Mouse (Mus musculus): ENCODE results near the gene Ctf1.

- TF ChIP-seq CHD2 (IDR thresholded peaks at IDR 0.05; ENCODE audit: low read depth, low read length) (no peak), HCFC1 (IDR thresholded peaks at IDR 0.05; ENCODE audit: borderline replicate concordance, insufficient read depth, low read length) (no peak), MAFK (IDR thresholded peaks at IDR 0.05; ENCODE audit: insufficient read depth, low read depth, low read length) (no peak), ZNF384 (IDR thresholded peaks at IDR 0.05; ENCODE audit: low read depth, low read length) (no peak)
Observed at GRCm38 (mm10) chr7:127714816-127715215, 2.3 kb downstream of the Ctf1 start.
